Mouse (Mus musculus) hindlimb bud, embryonic 11.5 days (tissue): ENCODE results near the gene Cdh23.

Experiments used
- DNase-seq: peaks from one replicate; pipeline ENCODE4 v3.0.0-alpha.2; 2012; ENCODE audit warnings: low read depth, low spot score; ENCODE audit errors: extremely low spot score

Cdh23 gene

DNA sequence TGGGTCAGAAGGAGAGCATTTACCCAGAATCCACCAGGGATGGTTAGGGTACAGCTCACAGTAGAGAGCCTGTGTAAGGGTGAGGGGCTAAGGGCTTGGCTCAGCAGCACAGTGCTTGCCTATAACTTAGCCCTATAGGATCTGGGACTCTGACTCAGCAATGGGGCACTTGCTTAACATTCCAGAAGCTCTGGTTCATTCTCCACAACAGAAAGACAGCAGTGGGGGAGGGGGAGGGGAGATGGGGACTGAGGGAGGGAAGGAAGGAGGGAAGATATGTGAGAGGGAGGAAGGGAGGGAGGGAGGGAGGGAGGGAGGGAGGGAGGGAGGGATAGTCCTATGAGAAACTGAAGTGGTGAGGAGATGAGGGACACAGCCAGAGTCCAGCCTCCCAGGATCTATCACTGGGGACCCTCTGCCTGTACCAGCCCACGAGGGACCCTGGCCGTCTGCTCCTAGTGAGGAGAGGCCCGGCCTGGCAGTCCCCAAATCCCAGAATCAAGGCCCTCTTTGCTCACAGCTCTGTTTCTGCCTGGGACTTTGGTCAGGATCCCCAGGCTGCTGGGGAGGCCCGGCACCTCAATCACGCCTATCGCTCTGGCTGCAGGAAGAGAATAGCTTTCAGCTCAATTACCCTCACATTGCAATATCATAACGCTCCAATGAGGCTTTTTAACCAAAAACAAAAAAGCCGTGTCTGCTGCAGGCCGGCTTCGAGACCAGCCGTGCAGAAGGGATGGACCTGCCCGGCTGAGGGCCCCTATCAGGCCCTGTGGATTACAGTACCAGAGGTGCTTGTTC is 117.4 kb downstream of the Cdh23 start:
- no peak for DNase-seq

- no peak for DNase-seq
These were observed 118.2 kb downstream of the Cdh23 start for GRCm38 (mm10) chr10:60577920-60578737.

DNA sequence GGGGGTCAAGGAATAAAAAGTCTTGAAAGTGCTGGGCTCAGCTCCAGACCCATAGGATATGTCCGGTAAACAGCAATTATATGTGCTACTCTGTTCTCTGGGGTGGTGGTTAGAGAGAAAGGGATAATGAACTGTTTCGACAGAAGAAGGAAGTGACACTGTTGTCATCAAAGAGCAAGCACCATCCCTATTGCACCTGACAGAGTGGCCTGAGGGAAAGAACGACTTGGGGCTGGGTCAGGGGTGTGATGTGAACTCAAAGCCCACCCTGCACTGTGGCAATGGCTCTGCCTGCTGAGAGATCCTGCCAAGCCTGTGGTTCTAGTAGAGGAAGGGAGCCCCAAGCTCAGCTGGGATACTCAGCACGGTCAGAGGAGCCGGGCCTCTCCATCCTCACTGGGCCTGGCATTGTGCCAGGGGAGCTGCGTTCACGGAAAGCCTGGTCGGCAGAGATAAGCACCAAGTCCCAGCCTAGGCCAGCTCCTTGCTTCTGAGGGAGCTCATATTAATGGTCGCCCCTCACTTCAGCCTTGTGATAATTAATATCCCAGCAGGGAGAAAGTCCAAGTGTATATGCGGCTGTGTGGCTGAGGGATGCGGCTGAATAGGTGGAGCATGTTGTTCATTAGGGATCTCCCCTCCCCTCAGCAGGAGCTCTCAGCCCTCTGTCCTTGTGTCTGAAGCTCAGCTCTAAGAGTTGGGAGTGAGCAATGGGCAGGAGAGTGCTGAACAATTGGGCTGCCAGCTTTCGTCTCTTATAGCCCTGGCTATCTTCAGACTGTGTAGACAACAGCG is 119.0 kb downstream of the Cdh23 start:
- DNase-seq: no peak

- no peak for DNase-seq
These were observed 121.4 kb downstream of the Cdh23 start for GRCm38 (mm10) chr10:60574851-60575250.

GRCm38 (mm10) chr10:60571491-60571890 is 124.8 kb downstream of the Cdh23 start:
- no peak for DNase-seq

DNA sequence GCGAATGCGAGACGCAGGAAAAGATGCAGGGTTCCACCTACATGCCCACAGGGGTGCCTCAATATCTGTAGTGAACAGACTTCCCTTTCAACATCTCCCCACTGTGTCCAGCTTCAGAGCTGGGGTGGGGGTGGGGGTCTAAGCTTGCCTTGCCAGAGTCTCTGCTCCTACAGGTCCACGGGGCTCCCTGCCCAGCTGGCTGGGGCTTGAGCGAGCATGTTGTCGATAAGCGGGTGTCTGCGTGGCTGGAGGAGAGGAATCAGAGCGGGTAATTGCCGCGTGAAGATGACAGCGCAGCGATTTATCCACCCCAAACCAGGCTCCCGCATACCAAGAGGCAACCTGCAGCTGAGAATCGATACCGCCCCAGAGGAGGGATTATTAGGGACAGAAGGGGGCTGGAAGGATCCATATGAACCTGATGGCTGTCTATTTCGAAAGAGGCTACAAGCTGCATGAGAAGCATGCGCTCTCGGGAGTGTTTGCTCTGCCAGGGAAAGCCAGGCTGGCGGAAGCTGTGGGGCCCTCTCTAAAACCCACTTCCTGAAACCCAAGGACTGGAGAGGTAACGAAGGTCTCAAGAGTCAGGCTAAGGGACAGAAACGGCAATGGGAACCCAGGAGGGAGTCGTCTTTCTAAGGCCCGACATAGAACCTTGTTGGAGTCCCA is 129.8 kb downstream of the Cdh23 start:
- no peak for DNase-seq

DNA sequence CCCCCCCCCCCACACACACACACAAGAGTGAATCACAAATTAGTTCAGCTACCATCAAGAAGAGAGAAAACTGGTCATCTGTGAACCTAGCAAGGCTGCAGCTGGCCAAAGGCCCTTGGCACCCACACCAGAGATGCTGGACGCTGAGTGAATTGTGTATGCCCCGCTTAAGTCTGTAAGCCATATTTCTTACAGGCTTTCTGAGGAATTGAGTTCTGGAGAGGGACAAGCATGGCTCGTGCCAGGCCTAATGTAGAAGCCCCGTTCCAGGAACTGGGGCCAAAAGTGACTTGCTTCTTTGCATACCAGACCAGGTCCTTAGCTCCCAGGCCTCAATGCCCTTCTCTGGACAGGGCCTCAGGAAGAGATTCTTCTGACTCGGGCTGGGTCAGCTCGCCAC is 132.2 kb downstream of the Cdh23 start:
- DNase-seq: no peak

DNA sequence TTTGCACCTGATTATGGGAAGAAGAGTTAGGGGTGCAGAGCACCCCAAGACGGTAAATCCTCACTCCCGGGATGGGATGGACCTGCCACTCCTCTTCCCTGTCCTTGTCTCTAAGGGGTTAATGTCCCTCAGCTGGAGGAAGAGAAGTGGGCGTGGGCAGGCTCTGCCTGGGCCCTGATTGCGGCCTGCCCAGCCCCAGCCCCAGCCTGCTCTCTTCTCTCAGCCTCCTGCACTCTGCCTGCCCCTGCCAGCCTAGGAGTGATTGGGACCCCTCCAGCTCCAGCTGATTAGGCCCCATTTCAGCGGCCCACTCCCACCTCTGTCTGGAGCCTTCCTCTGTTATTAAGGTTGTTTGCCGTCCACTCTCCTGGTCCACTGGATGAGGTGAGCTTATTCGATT is 133.3 kb downstream of the Cdh23 start:
- DNase-seq: no peak

GRCm38 (mm10) chr10:60558491-60558927 is 137.8 kb downstream of the Cdh23 start:
- no peak for DNase-seq

DNA sequence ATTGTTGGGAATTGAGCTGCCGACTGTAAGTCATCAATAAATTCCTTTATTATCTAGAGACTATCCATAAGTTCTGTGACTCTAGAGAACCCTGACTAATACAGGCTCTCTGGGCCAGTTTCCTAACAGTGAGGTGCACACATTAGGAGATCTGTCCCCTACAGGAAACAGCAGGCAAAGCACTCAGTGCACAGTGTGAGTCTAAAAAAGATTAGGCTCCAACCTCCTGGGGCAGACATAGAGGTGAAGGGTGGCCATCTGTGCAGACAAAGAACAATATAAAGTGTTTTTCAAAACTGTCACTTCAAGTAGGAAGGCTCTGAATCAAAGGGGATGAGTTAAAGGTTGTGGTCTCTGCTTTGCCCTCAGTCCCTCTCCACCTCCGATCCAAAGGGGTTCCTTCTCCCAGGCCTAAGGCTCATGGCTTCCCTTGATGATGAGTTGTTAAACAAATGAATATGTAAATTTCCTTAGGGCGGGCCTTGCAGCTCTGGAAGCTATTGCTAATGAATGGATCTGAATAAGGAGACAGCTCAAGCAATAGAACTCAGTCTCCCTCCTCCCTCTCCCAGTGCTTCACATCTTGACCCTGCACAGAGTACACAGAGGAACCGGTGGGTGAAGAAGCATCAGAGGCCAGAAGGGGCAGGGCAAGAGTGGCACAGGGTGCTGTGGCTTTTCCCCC is 143.2 kb downstream of the Cdh23 start:
- DNase-seq: no peak

- DNase-seq: no peak
These were observed 157.0 kb downstream of the Cdh23 start for GRCm38 (mm10) chr10:60539164-60539914.

DNA sequence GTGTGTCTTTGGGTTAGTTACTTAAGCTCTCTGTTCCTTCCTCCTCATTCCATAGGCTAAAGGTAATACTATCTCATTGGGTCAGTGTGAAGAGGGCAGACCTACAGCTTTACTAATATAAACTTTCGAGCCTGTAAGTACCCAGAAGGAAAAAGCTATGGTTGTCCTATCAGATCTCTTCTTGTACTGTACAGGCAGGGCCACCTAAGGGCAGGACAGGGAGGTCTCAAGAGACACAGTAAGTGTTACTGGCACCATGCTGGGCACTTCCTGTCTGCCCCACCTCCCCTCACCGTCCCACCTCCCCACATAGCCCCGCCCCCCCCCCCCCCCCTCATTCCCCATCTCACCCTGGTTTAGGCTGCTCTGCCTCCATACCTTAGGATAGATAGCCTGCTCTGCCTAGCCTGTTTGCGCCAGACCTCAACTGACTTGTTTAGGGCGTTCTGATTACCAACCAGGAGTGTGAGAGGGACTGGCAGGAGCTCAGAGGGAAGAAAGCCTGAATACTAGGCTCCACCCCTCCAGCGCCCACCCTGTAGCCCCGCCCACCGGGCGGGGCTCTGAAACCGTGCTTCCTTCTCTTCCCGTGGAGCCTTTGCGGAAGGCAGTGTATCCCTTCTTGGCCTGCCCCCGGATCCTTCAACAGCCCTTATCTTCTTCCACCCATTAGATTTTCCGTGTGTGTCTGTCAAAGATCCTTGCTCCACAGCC is 160.0 kb downstream of the Cdh23 start:
- peak; percentile 16 for DNase-seq

GRCm38 (mm10) chr10:60532502-60532901 is 163.8 kb downstream of the Cdh23 start:
- DNase-seq: no peak

GRCm38 (mm10) chr10:60531349-60531748 is 164.9 kb downstream of the Cdh23 start:
- peak; percentile 39 for DNase-seq

GRCm38 (mm10) chr10:60530633-60531032 is 165.7 kb downstream of the Cdh23 start:
- DNase-seq: no peak

- DNase-seq: no peak
These were observed 168.3 kb downstream of the Cdh23 start for GRCm38 (mm10) chr10:60527949-60528348.

DNA sequence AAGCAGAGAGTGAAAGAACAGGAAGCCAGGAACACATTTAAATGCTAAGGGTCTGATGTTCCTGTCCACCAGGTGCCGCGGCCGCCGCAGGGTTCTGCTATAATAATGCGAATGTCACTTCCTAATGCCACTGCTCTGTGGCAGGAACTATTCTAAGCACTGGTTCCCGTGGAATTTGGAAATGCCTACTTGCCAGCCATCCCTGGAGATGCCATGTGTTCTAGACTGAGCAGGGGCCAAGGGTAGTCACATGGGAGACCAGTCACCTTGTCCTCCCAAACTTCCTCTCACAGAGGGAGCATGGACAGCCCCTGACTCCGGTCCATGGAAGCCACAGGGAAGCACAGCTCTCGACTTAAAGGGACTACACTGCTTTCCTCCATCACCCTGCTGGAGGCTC is 171.2 kb downstream of the Cdh23 start:
- DNase-seq: no peak

- DNase-seq: no peak
These were observed 180.0 kb downstream of the Cdh23 start for GRCm38 (mm10) chr10:60516286-60516685.

DNA sequence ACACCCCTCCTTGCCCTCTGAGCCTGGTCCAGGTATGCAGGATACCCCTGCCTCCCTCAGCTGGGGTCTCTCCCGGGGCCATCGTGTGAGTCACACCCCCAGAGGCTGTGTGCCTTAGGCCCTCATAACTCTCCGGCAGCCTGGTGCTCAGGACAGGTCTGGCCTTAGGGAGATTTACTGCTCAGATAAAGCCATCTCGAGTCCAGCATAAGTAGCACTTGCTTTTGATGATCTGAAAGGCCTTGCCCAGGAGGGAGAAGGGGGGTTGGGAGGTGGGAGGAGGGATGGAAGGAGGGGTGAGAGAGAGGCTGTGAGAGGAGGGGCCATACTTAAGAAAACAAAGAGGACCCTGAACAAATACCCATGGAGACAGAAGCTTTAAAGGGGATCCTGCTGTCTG is 197.8 kb downstream of the Cdh23 start:
- DNase-seq: peak; percentile 3
